Mouse (Mus musculus): ENCODE data around the gene Gm11020.
"Not testable (repeated sequence)": the region's sequence is repeated elsewhere in the genome, so short reads cannot be mapped to it uniquely, and the experiment has no call there.

DNA sequence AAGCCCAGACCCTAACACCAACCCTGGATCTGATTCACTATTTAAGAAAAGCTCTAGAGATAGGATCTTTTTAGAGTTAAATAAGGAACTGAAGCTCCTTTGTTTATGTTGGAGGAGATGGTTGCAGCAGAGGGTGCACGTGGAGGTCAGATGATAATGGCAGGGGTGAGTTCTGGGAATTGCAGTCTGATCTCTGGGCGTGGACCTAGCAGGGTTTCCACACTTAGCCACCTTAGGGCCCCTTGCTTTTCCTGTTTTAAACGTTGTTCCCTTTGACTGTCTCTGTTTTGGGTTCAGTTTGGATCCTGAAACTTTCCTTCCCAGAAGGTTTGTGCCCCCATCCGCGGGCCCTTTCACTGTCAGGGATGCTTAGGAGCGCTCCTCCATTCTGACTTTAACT is 13.0 kb upstream of the Gm11020 start:
- not testable (repeated sequence) for TF ChIP-seq POLR2A (IDR thresholded peaks at IDR 0.05; ENCODE audit: low read depth, low read length); CTCF (IDR thresholded peaks at IDR 0.05; ENCODE audit: extremely low read depth, insufficient read length, insufficient replicate concordance, low read depth, low read length)

All from small intestine, adult 2 months (tissue).